Mouse (Mus musculus) ZHBTc4 (cell line): Measurements from ENCODE around the gene Dcst2.

ENCODE experiments used
- DNase-seq: peaks from one replicate; pipeline ENCODE4 v3.0.0-alpha.2; 2011; ENCODE audit warnings: low read depth, low spot score

Gene Dcst2

GRCm38 (mm10) chr3:89361675-89362074, at the start of gene Dcst2:
Dcst2 (plus strand) TSS chr3:89361975.
- DNase-seq, result no peak

- DNase-seq, result no peak
These were observed 47.4 kb upstream of the Dcst2 start for GRCm38 (mm10) chr3:89314340-89314739.

GRCm38 (mm10) chr3:89314791-89315190, 47.0 kb upstream of the Dcst2 start:
- DNase-seq, result no peak

- DNase-seq, result peak; percentile 91
These were observed 46.4 kb upstream of the Dcst2 start for GRCm38 (mm10) chr3:89315195-89315929.

- DNase-seq, result peak; percentile 60
These were observed 45.6 kb upstream of the Dcst2 start for GRCm38 (mm10) chr3:89315930-89316831.

GRCm38 (mm10) chr3:89316833-89317232, 44.9 kb upstream of the Dcst2 start:
- peak; percentile 95 for DNase-seq

GRCm38 (mm10) chr3:89317246-89317645, 44.5 kb upstream of the Dcst2 start:
- no peak for DNase-seq

GRCm38 (mm10) chr3:89318316-89318715, 43.5 kb upstream of the Dcst2 start:
- no peak for DNase-seq

- DNase-seq, result no peak
These were observed 42.7 kb upstream of the Dcst2 start for GRCm38 (mm10) chr3:89318971-89319590.

GRCm38 (mm10) chr3:89319591-89320350, 42.0 kb upstream of the Dcst2 start:
- no peak for DNase-seq

GRCm38 (mm10) chr3:89320581-89321182, 41.1 kb upstream of the Dcst2 start:
- peak; percentile 88 for DNase-seq

GRCm38 (mm10) chr3:89321183-89322130, 40.3 kb upstream of the Dcst2 start:
- DNase-seq, result no peak

- DNase-seq, result no peak
These were observed 39.7 kb upstream of the Dcst2 start for GRCm38 (mm10) chr3:89322131-89322500.

GRCm38 (mm10) chr3:89322514-89323165, 39.1 kb upstream of the Dcst2 start, which contains the start of gene Efna3:
Efna3 (minus strand) TSS chr3:89322965.
- DNase-seq, result peak; percentile 88

GRCm38 (mm10) chr3:89325882-89326281, 35.9 kb upstream of the Dcst2 start:
- DNase-seq, result no peak

GRCm38 (mm10) chr3:89327371-89327870, 34.4 kb upstream of the Dcst2 start:
- DNase-seq, result peak; percentile 79

- peak; percentile 89 for DNase-seq
These were observed 33.2 kb upstream of the Dcst2 start for GRCm38 (mm10) chr3:89328623-89329022.

GRCm38 (mm10) chr3:89330346-89330745, 31.4 kb upstream of the Dcst2 start:
- DNase-seq, result no peak

GRCm38 (mm10) chr3:89330948-89331347, 30.8 kb upstream of the Dcst2 start:
- no peak for DNase-seq
